Mouse (Mus musculus) embryonic facial prominence, embryonic 15.5 days (tissue): Measurements from ENCODE around the gene Ndufs4. TPM values are rescaled to one million over a fixed set of nuclear protein-coding genes. Genes with fewer than 3 reads are reported as not detected.
A peak's percentile ranks its signal among the peaks of the same experiment; 100 is the strongest.

Source experiments
- ATAC-seq: fragments of 200-750 bp; cut with Nextera tagmentation; 2 replicates; pipeline ENCODE4 v1.8.0; 2017; ENCODE audit warnings: low read depth, moderate TSS enrichment; ENCODE audit not compliant: insufficient number of reproducible peaks, low FRiP score, low TSS enrichment
- H3K27ac ChIP-seq: fragments of 300-500 bp; sonication (generic); replicated peaks from 2 replicates; pipeline ENCODE4 v1.5.1; 2015; ENCODE audit warnings: mild to moderate bottlenecking, inconsistent platforms
- H3K27me3 ChIP-seq: fragments of 300-500 bp; sonication (generic); 2 replicates; pipeline ENCODE4 v1.6.1; 2015; ENCODE audit warnings: inconsistent platforms
- H3K36me3 ChIP-seq: fragments of 300-500 bp; sonication (generic); 2 replicates; pipeline ENCODE4 v1.6.1; 2015; ENCODE audit warnings: mild to moderate bottlenecking, inconsistent platforms
- H3K4me1 ChIP-seq: fragments of 300-500 bp; sonication (generic); 2 replicates; pipeline ENCODE4 v1.6.1; 2015; ENCODE audit warnings: inconsistent platforms
- H3K4me2 ChIP-seq: fragments of 300-500 bp; sonication (generic); replicated peaks from 2 replicates; pipeline ENCODE4 v1.6.1; 2015; ENCODE audit warnings: mild to moderate bottlenecking, inconsistent platforms
- H3K4me3 ChIP-seq: fragments of 300-500 bp; sonication (generic); replicated peaks from 2 replicates; pipeline ENCODE4 v1.5.1; 2015; ENCODE audit warnings: mild to moderate bottlenecking, inconsistent platforms
- H3K9ac ChIP-seq: fragments of 300-500 bp; sonication (generic); 2 replicates; pipeline ENCODE4 v1.6.1; 2015; ENCODE audit warnings: inconsistent platforms
- H3K9me3 ChIP-seq: fragments of 300-500 bp; sonication (generic); replicated peaks from 2 replicates; pipeline ENCODE4 v1.6.1; 2016; ENCODE audit warnings: inconsistent platforms
- WGBS: fragments of 180-500 bp; shearing (Covaris S2); methylation state at CpG from one replicate; pipeline ENCODE4 v1.1.7; 2015; 5-methylcytosine and 5-hydroxymethylcytosine counted together
- polyA plus RNA-seq: library from polyadenylated mRNA; unstranded; fragments of >200 nt; fragmentation: Nextera tagmentation; extraction: Ambion mirVana; gene quantifications from 2 replicates; pipeline ENCODE4 v1.2.1, GENCODE M21; 2015

Ndufs4 gene
- 249 and 264 TPM in 2 replicates for polyA plus RNA-seq

GRCm38 (mm10) chr13:114388211-114388965 is at the start of gene Ndufs4:
Gene Ndufs4, minus strand, starts transcription at chr13:114388258.
- no peak for ATAC-seq
- Histone ChIP-seq H3K36me3 (no peaks in the 10 kb centered on the region), H3K9ac (peak within 1 kb of the TSS; percentile 73), H3K9me3 (no peaks in the 10 kb centered on the region), H3K4me1 (no peaks in the 10 kb centered on the region), H3K27me3 (no peaks in the 10 kb centered on the region), H3K27ac (peak within 1 kb of the TSS; percentile 83), H3K4me3 (peak within 1 kb of the TSS; percentile 89), H3K4me2 (peak within 1 kb of the TSS; percentile 58)
- 27% methylated on average over 13 of the region's 13 CpGs for WGBS

- Histone ChIP-seq H3K4me1 (no peaks in the 10 kb centered on the region), H3K9me3 (no peaks in the 10 kb centered on the region), H3K4me2 (no peak overlapping the region), H3K27ac (no peak overlapping the region), H3K36me3 (no peaks in the 10 kb centered on the region), H3K27me3 (no peaks in the 10 kb centered on the region), H3K4me3 (no peak overlapping the region), H3K9ac (no peak overlapping the region)
- ATAC-seq = no peak
- WGBS = 78% methylated on average over 5 of the region's 5 CpGs
These were observed 44.4 kb upstream of the Ndufs4 start for GRCm38 (mm10) chr13:114432491-114432890.

- no peak for ATAC-seq
- Histone ChIP-seq H3K27me3 (no peaks in the 10 kb centered on the region), H3K9ac (no peak overlapping the region), H3K4me2 (no peak overlapping the region), H3K27ac (no peak overlapping the region), H3K36me3 (no peaks in the 10 kb centered on the region), H3K4me3 (no peak overlapping the region), H3K4me1 (no peaks in the 10 kb centered on the region), H3K9me3 (no peaks in the 10 kb centered on the region)
- WGBS = 92% methylated on average over 5 of the region's 5 CpGs
These were observed 37.2 kb upstream of the Ndufs4 start for GRCm38 (mm10) chr13:114425230-114425629.

GRCm38 (mm10) chr13:114420235-114420634 is 32.2 kb upstream of the Ndufs4 start:
- Histone ChIP-seq H3K4me2 (no peak overlapping the region), H3K4me3 (no peak overlapping the region), H3K4me1 (no peaks in the 10 kb centered on the region), H3K27me3 (no peaks in the 10 kb centered on the region), H3K9me3 (no peaks in the 10 kb centered on the region), H3K27ac (no peak overlapping the region), H3K36me3 (no peaks in the 10 kb centered on the region), H3K9ac (no peak overlapping the region)
- ATAC-seq = no peak
- WGBS = 53% methylated on average over 8 of the region's 8 CpGs

- Histone ChIP-seq H3K9me3 (no peaks in the 10 kb centered on the region), H3K9ac (no peak overlapping the region), H3K4me2 (no peak overlapping the region), H3K27ac (no peak overlapping the region), H3K27me3 (no peaks in the 10 kb centered on the region), H3K4me1 (no peaks in the 10 kb centered on the region), H3K36me3 (no peaks in the 10 kb centered on the region), H3K4me3 (no peak overlapping the region)
- ATAC-seq = no peak
- WGBS = 62% methylated on average over 3 of the region's 3 CpGs
These were observed 31.3 kb upstream of the Ndufs4 start for GRCm38 (mm10) chr13:114419364-114419763.

GRCm38 (mm10) chr13:114412326-114412725 is 24.3 kb upstream of the Ndufs4 start:
- H3K36me3 ChIP-seq = no peaks in the 10 kb centered on the region
- H3K9ac ChIP-seq = no peak overlapping the region
- H3K9me3 ChIP-seq = no peaks in the 10 kb centered on the region
- no peak overlapping the region for H3K27ac ChIP-seq
- no peak for ATAC-seq
- H3K4me2 ChIP-seq = no peak overlapping the region
- no peak overlapping the region for H3K4me3 ChIP-seq
- H3K4me1 ChIP-seq = no peaks in the 10 kb centered on the region
- H3K27me3 ChIP-seq = no peaks in the 10 kb centered on the region

- H3K4me1 ChIP-seq = no peaks in the 10 kb centered on the region
- no peaks in the 10 kb centered on the region for H3K27me3 ChIP-seq
- H3K9ac ChIP-seq = no peak overlapping the region
- H3K9me3 ChIP-seq = no peaks in the 10 kb centered on the region
- 17% methylated on average over 5 of the region's 5 CpGs for WGBS
- no peak overlapping the region for H3K4me2 ChIP-seq
- no peak for ATAC-seq
- no peak overlapping the region for H3K4me3 ChIP-seq
- no peak overlapping the region for H3K27ac ChIP-seq
- H3K36me3 ChIP-seq = no peaks in the 10 kb centered on the region
These were observed 18.8 kb upstream of the Ndufs4 start for GRCm38 (mm10) chr13:114406866-114407265.

GRCm38 (mm10) chr13:114406424-114406823 is 18.4 kb upstream of the Ndufs4 start:
- Histone ChIP-seq H3K9ac (no peak overlapping the region), H3K9me3 (no peaks in the 10 kb centered on the region), H3K36me3 (no peaks in the 10 kb centered on the region), H3K27ac (no peak overlapping the region), H3K4me1 (no peaks in the 10 kb centered on the region), H3K27me3 (no peaks in the 10 kb centered on the region), H3K4me2 (no peak overlapping the region), H3K4me3 (no peak overlapping the region)
- whole genome bisulfite sequencing = 28% methylated on average over 5 of the region's 5 CpGs
- ATAC-seq = no peak

DNA sequence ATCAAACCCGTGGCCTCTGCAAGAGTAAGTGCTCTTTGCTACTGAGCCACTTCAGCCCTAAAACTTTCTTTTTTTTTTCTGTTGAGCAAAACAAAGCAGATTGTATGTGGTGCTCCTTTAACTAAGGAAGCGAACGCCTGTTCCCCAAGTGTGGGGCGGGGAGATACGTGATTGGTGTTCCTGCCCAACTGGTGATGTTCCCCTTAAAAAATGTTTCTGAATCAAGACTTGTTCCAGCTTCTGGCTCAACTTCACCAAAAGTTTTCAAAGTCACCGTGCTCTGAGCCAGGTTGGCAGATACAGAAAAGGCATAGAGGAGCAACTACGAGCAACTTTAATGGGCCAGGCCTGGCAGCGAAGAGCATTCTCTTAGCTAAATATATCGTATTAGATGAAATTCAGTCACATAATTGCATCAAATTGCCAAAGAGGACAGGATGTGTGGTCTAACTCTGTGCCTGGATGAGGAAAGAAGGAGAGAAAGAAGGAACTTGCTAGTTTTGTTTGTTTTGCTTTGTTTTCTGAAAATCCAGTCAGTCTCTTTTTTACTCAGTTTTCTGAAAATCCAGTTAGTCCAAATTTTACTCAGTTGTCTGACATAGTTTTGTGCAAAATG is 17.1 kb upstream of the Ndufs4 start:
- no peak for ATAC-seq
- WGBS = 70% methylated on average over 9 of the region's 9 CpGs
- Histone ChIP-seq H3K27me3 (no peaks in the 10 kb centered on the region), H3K27ac (no peak overlapping the region), H3K9ac (no peak overlapping the region), H3K4me1 (no peaks in the 10 kb centered on the region), H3K4me3 (no peak overlapping the region), H3K36me3 (no peaks in the 10 kb centered on the region), H3K4me2 (no peak overlapping the region), H3K9me3 (no peaks in the 10 kb centered on the region)

GRCm38 (mm10) chr13:114398906-114399305 is 10.8 kb upstream of the Ndufs4 start:
- no peak overlapping the region for H3K4me3 ChIP-seq
- no peaks in the 10 kb centered on the region for H3K36me3 ChIP-seq
- H3K9me3 ChIP-seq = no peaks in the 10 kb centered on the region
- H3K27ac ChIP-seq = no peak overlapping the region
- ATAC-seq = no peak
- 67% methylated on average over 2 of the region's 2 CpGs for WGBS
- no peak overlapping the region for H3K4me2 ChIP-seq
- H3K4me1 ChIP-seq = no peaks in the 10 kb centered on the region
- H3K27me3 ChIP-seq = no peaks in the 10 kb centered on the region
- H3K9ac ChIP-seq = no peak overlapping the region

- Histone ChIP-seq H3K36me3 (no peaks in the 10 kb centered on the region), H3K4me3 (no peak overlapping the region)
These were observed 9.2 kb upstream of the Ndufs4 start for GRCm38 (mm10) chr13:114397281-114397680.

GRCm38 (mm10) chr13:114396863-114397262 is 8.8 kb upstream of the Ndufs4 start:
- WGBS = 75% methylated on average over 10 of the region's 10 CpGs

More at GRCm38 (mm10) chr13:114397281-114397680, 9.2 kb upstream of the Ndufs4 start:
- H3K4me2 ChIP-seq = no peak overlapping the region
- no peak for ATAC-seq
- H3K9ac ChIP-seq = no peak overlapping the region
- H3K27ac ChIP-seq = no peak overlapping the region
- no peaks in the 10 kb centered on the region for H3K27me3 ChIP-seq
- WGBS = 79% methylated on average over 9 of the region's 9 CpGs
- H3K4me1 ChIP-seq = no peaks in the 10 kb centered on the region
- H3K9me3 ChIP-seq = no peaks in the 10 kb centered on the region

More at GRCm38 (mm10) chr13:114396863-114397262, 8.8 kb upstream of the Ndufs4 start:
- Histone ChIP-seq H3K4me3 (no peak overlapping the region), H3K27ac (no peak overlapping the region), H3K9me3 (no peaks in the 10 kb centered on the region), H3K36me3 (no peaks in the 10 kb centered on the region), H3K27me3 (no peaks in the 10 kb centered on the region), H3K4me1 (no peaks in the 10 kb centered on the region), H3K9ac (no peak overlapping the region), H3K4me2 (no peak overlapping the region)
- ATAC-seq = no peak
